In the genomic region with DNA sequence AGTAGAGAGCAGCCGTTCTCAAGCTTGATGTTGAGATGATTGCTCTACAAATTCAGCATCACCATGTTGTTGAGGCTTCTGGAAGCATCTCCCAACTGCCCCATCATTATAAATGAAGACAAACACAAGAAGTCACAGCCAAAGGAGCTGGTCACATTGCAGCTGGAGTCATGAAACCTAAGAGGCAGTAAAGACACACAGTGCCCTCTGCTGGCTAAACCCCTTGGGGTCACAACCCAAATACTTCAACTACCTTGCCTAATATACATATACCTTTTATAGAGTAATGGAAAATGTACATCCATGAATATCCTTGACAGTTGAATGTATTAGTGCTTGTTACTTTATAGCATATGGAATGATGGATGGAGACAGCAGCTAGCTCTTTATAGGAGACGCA, we compare ENCODE assay signal across 8 mouse cellular contexts.
DNase-seq lines count a peak whose midpoint lies in the region; ATAC-seq lines count a peak whose summit lies in the region.
"Had no signal": no experiment of that assay in that cellular context is flagged by ENCODE, and none has a peak within 500 bp of the region (broad histone marks: within the 10 kb centered on the region; RNA-seq: fewer than 3 reads in every experiment).

No protein-coding gene starts in this region.

- H3K9ac ChIP-seq in neural tube, embryonic 13.5 days: no peak overlapping the region
- H3K9ac ChIP-seq in neural tube, embryonic 15.5 days (replicated peaks): no peak overlapping the region
- no peak overlapping the region for H3K9ac ChIP-seq in forebrain, embryonic 13.5 days
- H3K9ac ChIP-seq: hindbrain, embryonic 15.5 days had no signal

- no peak overlapping the region; the same call in 1 of the 2 replicates for H3K27ac ChIP-seq in neural tube, embryonic 13.5 days (replicated peaks)
- H3K27ac ChIP-seq in neural tube, embryonic 15.5 days (replicated peaks): no peak overlapping the region
- H3K27ac ChIP-seq in forebrain, embryonic 13.5 days: no peak overlapping the region
- H3K27ac ChIP-seq: hindbrain, embryonic 15.5 days had no signal

- no peak overlapping the region for H3K4me3 ChIP-seq in neural tube, embryonic 13.5 days
- H3K4me3 ChIP-seq in neural tube, embryonic 15.5 days (replicated peaks): no peak overlapping the region
- H3K4me3 ChIP-seq in forebrain, embryonic 13.5 days: no peak overlapping the region
- H3K4me3 ChIP-seq: hindbrain, embryonic 15.5 days had no signal

- 81% methylated on average over 2 of the region's 2 CpGs for WGBS in neural tube, embryonic 13.5 days
- WGBS in neural tube, embryonic 15.5 days: 78% methylated on average over 2 of the region's 2 CpGs
- WGBS in forebrain, embryonic 13.5 days: 94% methylated on average over 2 of the region's 2 CpGs

- H3K4me2 ChIP-seq in neural tube, embryonic 13.5 days: 0 out of 2 replicates have a peak overlapping the region, but pooled peaks have one; percentile 15
- no peak overlapping the region for H3K4me2 ChIP-seq in neural tube, embryonic 15.5 days
- no peak overlapping the region for H3K4me2 ChIP-seq in forebrain, embryonic 13.5 days
- H3K4me2 ChIP-seq: hindbrain, embryonic 15.5 days had no signal

- no peaks in the 10 kb centered on the region for H3K27me3 ChIP-seq in neural tube, embryonic 13.5 days
- no peaks in the 10 kb centered on the region for H3K27me3 ChIP-seq in neural tube, embryonic 15.5 days (replicated peaks)
- H3K27me3 ChIP-seq in forebrain, embryonic 13.5 days: no peaks in the 10 kb centered on the region
- H3K27me3 ChIP-seq: hindbrain, embryonic 15.5 days had no signal

- H3K4me1 ChIP-seq in neural tube, embryonic 13.5 days (replicated peaks): 0 out of 2 replicates have a peak, but pooled peaks cover 5% of the 10 kb centered on the region
- peaks cover 3% of the 10 kb centered on the region; the same call in 1 of the 2 replicates for H3K4me1 ChIP-seq in neural tube, embryonic 15.5 days
- H3K4me1 ChIP-seq in forebrain, embryonic 13.5 days: no peaks in the 10 kb centered on the region
- H3K4me1 ChIP-seq: hindbrain, embryonic 15.5 days had no signal

- no peaks in the 10 kb centered on the region for H3K9me3 ChIP-seq in neural tube, embryonic 13.5 days
- H3K9me3 ChIP-seq in neural tube, embryonic 15.5 days (replicated peaks): no peaks in the 10 kb centered on the region
- H3K9me3 ChIP-seq in forebrain, embryonic 13.5 days (replicated peaks): no peaks in the 10 kb centered on the region
- H3K9me3 ChIP-seq: hindbrain, embryonic 15.5 days had no signal

- no peaks in the 10 kb centered on the region for H3K36me3 ChIP-seq in neural tube, embryonic 13.5 days
- no peaks in the 10 kb centered on the region for H3K36me3 ChIP-seq in neural tube, embryonic 15.5 days
- no peaks in the 10 kb centered on the region for H3K36me3 ChIP-seq in forebrain, embryonic 13.5 days (ENCODE audit: poor library complexity, severe bottlenecking)
- H3K36me3 ChIP-seq: hindbrain, embryonic 15.5 days had no signal

- ATAC-seq in neural tube, embryonic 13.5 days (ENCODE audit: low read depth): no peak
- no peak for ATAC-seq in neural tube, embryonic 15.5 days (ENCODE audit: low FRiP score)
- ATAC-seq in activated CD4-positive, CD25-positive, alpha-beta regulatory T cell, adult 4 months: peak; percentile 83
- ATAC-seq in forebrain, embryonic 13.5 days: no peak

- peak; percentile 19 for DNase-seq in forelimb bud, embryonic 11.5 days (ENCODE audit: low read depth, low spot score)
- DNase-seq in lung, postnatal 36 days: peak; percentile 78
- DNase-seq in right cerebral cortex, postnatal 14 days: no peak
